Mouse (Mus musculus) cerebellum, postnatal 4 days (tissue): Measurements from ENCODE around the gene Foxb1.

Experiments
- DNase-seq, 2 experiments: peaks; one replicate each; pipeline ENCODE4 v3.0.0; 2022; ENCODE audit warnings: low spot score in 2 of 2, mixed read lengths in 1 of 2

Foxb1 gene

DNA sequence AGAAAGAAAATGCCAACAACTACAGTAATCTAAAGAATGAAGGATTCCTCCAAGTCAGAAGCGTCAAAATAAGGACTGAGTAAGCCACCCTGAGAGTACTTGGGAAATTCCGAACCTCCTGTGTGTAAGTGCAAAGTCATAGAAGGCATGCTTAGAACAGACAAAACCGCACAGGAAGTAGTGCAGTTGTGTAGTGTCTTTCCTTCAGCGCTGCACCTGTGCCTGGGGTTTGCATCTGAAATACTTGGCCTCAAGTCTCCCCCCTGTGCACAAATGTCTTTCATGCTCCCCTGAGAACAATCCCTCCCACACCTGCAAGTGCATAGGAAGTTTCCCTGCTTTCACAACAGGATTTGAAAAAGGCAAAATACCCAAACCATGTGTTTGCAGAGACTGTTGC, 3.5 kb downstream of the Foxb1 start:
- DNase-seq: no peak

DNA sequence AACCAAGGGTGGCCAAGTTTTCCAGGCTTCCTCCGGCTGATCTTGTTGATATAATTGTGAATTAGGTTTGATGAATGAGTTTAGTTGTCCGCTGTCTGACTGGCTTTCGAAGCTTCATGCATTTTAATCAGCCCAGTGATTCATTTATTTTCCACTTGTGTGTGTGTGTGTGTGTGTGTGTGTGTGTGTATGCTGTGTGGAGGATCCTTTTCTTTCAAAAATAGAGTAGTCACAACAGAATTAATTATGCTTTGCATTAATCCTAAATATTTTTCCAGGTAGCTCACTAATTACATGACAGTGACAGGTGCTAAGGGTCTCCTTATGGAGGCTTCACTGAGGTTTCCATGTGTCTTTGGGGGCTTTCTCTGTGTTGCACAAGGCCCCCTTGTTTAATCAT, 4.3 kb downstream of the Foxb1 start:
- DNase-seq: no peak

DNA sequence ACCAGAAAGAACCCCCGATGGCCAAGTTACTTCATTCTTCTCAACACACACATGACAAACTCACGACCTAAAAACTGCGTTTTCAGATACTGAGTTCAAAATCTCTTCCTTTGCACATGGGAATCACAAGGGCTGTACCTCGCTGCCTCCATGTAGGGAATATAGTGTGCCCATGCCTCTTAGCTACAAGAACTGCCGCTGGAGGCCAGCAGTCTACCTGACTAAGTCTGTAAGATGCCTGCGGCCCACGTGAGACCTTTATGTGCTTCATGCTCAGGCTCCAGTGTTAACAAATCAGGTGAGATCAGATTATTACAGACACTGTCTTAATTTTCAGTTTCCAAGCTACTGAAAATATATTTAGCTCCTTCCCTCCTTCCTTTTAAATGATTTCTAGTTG, 4.7 kb downstream of the Foxb1 start:
- DNase-seq: no peak

DNA sequence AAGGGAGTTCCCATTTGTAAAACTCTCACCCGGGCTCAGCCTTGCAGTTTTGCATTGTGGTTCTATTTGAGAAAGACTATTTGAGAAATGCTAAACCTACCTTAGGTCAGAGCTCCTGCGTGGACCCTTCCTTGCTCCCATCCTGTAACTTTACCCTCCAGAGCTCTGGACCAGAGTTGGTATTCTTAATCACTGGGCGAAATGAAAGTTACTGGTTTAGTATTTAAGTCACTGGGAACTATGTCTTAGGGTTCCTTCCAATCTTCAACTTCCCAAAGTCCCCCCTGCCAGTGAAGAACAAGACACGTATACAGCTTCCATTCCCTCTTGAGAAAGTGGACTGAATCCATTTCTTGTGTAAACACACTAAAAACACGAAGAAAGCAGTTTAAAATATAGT, 5.6 kb downstream of the Foxb1 start:
- DNase-seq: no peak

DNA sequence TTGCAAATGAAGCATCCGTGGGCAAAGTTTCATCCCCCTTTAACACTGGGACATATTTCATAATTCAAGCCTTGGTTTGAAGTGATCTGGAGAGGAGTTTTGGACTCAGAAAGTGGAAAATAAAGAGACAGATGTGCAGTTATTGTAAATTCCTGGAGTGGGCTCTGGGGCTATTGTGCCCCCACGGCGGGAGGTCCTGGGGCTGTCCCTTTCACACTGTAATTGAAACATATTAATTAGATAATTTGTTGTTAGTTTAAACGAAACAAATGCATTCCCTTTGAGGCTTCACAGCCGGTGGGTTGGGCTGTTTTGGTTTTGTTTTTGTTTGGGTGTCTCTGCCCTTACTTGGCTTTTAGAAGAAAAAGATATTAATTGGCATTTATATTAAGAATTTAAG, 6.0 kb downstream of the Foxb1 start:
- DNase-seq: no peak

DNA sequence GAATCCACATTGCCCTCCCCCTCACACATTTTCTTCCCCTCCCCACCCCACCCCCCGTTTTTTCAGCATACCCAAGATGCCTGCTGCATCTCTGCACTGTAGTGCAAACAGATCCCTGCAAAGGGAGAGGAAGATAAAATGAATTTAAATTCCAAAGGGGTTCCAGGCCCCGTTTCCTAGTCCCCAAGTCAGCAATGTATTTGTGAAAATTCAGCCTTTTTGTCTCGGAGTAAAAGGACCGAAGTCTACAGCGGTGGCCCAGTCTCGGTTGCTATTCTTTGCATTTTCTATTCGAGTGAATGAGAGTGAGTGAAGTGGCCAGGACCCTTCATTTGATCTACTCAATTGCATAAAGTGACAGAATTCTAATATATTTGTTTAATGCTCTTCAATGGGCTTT, 6.4 kb downstream of the Foxb1 start:
- no peak for DNase-seq

DNA sequence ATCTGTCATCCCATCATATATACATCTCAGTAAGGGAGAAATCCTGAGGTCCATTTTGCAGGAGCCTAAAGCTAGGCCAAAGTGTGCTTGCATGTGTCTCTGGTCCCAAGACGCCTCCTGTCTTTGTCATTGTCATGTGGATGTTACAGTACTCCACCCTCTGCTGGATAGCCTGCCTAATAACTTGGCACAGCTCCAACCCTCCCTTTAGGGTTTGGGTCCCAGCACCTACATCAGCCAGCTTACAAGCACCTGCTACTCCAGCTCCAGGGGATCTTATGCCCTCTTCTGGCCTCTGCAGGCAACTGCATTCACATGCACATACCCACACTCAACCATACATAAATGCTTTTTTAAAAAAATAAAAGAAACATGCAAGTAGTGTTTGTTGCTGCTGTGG, 12.8 kb downstream of the Foxb1 start:
- DNase-seq: no peak

DNA sequence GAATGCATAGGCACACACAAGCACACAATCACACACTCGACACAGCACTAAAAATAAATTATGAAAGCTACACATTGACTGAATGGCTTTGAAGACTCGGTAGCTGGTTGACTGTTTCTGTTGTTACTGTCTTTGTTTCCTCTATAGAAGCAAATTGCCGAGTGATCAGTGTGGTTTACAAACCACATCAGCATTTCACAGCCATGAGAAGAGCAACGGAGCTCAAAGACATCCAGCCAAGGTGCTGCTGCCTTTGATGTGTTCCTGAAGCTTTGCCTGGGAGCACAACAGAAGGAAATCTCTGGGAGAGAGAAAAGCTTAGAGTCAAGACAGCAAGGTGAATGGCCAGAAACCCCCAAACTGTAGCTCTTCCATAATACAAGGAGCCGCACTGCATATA, 32.0 kb downstream of the Foxb1 start:
- DNase-seq: no peak

DNA sequence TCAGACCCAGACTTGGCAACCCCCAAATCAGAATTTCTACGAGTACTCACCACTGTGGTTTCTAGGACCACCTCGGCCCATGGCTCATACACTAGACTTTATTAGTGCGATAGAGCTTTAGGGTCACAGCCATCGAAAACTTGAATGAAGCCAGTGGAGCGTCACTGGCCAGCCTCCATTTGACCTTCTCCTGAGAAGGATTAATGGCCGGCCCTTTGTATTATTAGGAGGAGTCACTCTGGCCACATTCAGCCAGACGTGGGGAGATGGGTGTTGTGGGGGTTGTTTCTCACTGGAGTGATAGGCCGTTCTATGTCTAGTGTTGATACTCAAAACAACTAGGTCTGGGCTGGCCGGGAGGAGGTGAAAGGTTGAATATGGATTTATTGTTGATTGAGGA, 42.3 kb downstream of the Foxb1 start:
- no peak for DNase-seq

DNA sequence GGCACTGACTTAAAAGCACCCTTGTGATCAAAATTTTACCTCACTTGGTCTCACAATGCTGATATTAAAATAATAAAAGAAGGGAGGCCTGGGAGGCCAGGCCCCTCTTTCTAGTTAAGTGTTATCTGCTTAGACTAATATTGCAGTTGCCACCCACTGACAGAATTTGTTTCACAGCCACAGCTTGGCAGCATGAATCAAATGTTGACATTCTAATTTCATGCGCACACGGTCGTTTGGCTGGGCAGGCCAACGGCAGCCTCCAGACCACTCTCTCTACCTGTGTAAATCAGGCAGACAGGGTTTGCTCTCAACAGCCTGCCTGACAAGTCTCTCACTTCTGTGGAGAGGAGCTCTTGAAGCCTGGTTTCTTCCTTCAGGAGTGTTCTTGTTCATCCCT, 44.4 kb downstream of the Foxb1 start:
- DNase-seq: no peak

DNA sequence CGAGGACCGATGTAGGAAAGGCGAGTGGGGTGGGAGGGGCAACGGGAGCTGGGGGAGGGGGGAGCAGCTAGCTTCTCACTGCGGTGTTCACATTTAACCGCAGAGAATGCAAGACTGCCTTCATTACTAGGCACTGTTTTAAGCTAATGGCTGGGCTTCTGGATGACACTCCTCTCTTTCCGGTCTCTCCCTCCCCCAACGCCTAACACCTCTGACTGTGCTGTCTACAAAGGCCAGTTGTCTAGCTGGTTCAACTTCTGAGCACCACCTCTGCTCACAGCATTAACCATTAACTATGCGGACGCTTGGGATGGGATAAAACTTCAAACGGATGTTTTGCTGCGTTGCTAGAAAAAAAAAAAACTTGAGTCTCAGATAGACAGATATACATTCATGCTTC, 45.3 kb downstream of the Foxb1 start:
- DNase-seq: no peak

DNA sequence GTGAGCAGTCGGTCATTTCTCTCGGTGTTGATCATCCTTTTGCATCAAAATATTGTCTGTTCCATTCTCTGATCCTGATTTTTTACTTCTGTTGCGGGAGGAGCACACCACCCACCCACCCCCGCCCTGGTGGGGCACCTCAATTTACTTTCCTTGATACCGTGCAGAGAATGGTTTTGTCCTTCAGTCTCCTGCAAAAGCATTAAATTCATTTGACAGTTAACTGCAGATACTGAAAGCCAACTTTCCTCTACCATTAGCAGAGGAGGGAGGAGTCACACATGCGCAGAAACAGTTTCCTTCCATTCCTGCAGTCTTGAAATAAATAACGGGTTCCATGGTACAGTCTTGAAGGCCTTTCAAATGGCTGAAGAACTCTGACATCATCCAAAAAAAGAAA, 46.4 kb downstream of the Foxb1 start:
- no peak for DNase-seq

DNA sequence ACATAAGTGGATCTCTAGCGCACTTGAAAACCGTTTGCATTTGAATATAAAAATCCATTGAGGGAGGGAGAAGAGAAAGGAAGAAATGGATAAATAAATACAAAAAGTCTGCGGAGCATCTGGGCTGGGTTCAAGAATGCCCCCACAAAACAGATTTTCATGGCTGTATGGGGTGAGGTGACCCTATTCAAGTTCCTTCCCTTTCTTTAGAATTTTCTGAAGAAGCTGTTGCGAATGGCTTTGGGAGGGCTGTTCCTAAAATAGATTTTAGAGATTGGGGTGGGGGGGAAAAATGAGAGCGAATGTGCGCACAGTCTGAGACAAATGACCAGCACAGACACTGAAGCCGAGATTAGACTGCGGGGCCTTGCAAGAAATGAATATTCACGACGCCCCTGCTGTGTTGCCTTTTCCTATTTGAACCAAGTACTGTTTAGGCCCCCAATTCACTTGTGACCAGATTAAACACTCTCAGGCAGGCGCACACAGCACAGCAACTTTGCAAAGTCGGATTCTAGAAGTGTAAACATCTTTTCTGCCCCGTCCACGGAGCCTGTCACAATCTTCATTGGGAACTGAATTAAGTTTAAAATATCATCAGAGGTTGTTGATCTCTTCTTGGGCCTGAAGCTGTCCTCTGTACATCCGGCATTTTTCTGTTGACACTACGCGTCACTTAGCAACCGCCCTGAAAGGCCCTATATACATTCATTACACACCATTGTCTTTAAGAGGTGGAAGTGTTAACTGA, 47.0 kb downstream of the Foxb1 start:
- DNase-seq: no peak

DNA sequence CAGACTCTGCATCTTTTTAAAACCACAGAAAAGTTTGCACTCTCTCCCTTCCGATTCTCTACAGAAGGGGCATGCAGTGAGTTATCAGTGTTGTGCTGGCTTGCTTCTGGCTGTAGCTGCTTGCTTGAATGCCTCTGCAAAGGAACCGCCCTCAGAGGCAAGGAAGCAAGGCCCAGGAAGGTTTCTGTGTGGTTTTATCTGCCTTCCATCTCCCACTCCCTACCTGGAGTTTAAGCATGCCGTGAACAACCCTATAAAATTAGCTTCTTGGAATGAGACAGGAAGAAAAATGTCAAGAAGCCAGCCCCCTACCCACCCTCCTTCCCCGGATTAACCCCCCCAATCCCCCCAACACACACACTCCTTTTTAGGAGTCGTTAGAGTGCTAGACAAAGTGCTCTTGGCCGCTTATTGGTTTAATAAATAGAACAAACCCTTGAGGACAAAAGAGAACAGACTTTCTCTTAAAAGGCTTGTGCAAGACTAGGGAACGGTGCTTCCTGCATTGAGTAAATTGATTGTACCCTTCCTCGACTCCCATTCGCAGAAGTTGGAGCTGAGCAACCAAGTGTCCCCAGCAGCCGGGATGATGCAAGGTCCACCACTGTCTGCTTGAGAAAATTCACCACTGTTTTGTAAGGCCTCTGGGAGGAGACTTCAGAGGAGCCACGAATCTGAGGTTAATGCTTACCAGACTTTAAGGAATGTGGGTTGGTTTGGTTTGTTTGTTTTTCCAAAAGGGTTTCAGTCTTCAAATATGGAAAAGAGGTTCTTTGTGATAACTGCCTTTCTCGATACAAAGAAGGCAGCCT, 47.8 kb downstream of the Foxb1 start:
- no peak for DNase-seq
